Mouse (Mus musculus): Measurements from ENCODE around the gene Uba52. TPM values are rescaled to one million over a fixed set of nuclear protein-coding genes. Genes with fewer than 3 reads are reported as not detected.

Uba52 gene
- polyA plus RNA-seq, 1 experiment from 2014 or later: 891 TPM

GRCm38 (mm10) chr8:70463306-70463705 is 47.3 kb downstream of the Uba52 start:
- Histone ChIP-seq H3K27me3 (no peaks in the 10 kb centered on the region), H3K9me3 (peaks cover 9% of the 10 kb centered on the region; the same call in 1 of the 2 replicates), H3K27ac (0 out of 2 replicates have a peak overlapping the region, but pooled peaks have one; percentile 29), H3K36me3 (peaks cover 17% of the 10 kb centered on the region), H3K4me2 (no peak overlapping the region), H3K4me3 (replicated peaks) (no peak overlapping the region), H3K9ac (replicated peaks) (no peak overlapping the region), H3K4me1 (replicated peaks) (peaks cover 33% of the 10 kb centered on the region)
- ATAC-seq (ENCODE audit: insufficient number of reproducible peaks, insufficient read depth, low FRiP score, low TSS enrichment, low read depth): no peak
- WGBS: 78% methylated on average over 4 of the region's 4 CpGs

- no peaks in the 10 kb centered on the region for H3K27me3 ChIP-seq
- H3K4me2 ChIP-seq: no peak overlapping the region
- H3K4me1 ChIP-seq (replicated peaks): peaks cover 30% of the 10 kb centered on the region
- H3K9ac ChIP-seq (replicated peaks): no peak overlapping the region
- no peak overlapping the region for H3K4me3 ChIP-seq (replicated peaks)
- peak overlapping the region; percentile 69 for H3K27ac ChIP-seq
- peaks cover 9% of the 10 kb centered on the region; the same call in 1 of the 2 replicates for H3K9me3 ChIP-seq
- WGBS: 60% methylated on average over 8 of the region's 8 CpGs
- peaks cover 17% of the 10 kb centered on the region for H3K36me3 ChIP-seq
- no peak for ATAC-seq (ENCODE audit: insufficient number of reproducible peaks, insufficient read depth, low FRiP score, low TSS enrichment, low read depth)
These were observed 48.1 kb downstream of the Uba52 start for GRCm38 (mm10) chr8:70462516-70462813.

GRCm38 (mm10) chr8:70461765-70462515 is 48.7 kb downstream of the Uba52 start:
- Histone ChIP-seq H3K4me3 (replicated peaks) (no peak overlapping the region), H3K4me2 (no peak overlapping the region), H3K9me3 (peaks cover 9% of the 10 kb centered on the region; the same call in 1 of the 2 replicates), H3K4me1 (replicated peaks) (peaks cover 25% of the 10 kb centered on the region), H3K36me3 (peaks cover 17% of the 10 kb centered on the region), H3K27ac (peak overlapping the region; percentile 69), H3K9ac (replicated peaks) (no peak overlapping the region), H3K27me3 (no peaks in the 10 kb centered on the region)
- ATAC-seq (ENCODE audit: insufficient number of reproducible peaks, insufficient read depth, low FRiP score, low TSS enrichment, low read depth): no peak
- 84% methylated on average over 16 of the region's 16 CpGs for WGBS

GRCm38 (mm10) chr8:70460606-70461005 is 50.0 kb downstream of the Uba52 start:
- 79% methylated on average over 9 of the region's 9 CpGs for WGBS
- no peaks in the 10 kb centered on the region for H3K27me3 ChIP-seq
- H3K4me1 ChIP-seq (replicated peaks): peaks cover 22% of the 10 kb centered on the region
- H3K27ac ChIP-seq: no peak overlapping the region
- H3K4me3 ChIP-seq (replicated peaks): no peak overlapping the region
- H3K36me3 ChIP-seq: peaks cover 9% of the 10 kb centered on the region
- H3K4me2 ChIP-seq: no peak overlapping the region
- ATAC-seq (ENCODE audit: insufficient number of reproducible peaks, insufficient read depth, low FRiP score, low TSS enrichment, low read depth): no peak
- H3K9me3 ChIP-seq: peaks cover 9% of the 10 kb centered on the region; the same call in 1 of the 2 replicates
- no peak overlapping the region for H3K9ac ChIP-seq (replicated peaks)

GRCm38 (mm10) chr8:70460199-70460598 is 50.4 kb downstream of the Uba52 start:
- Histone ChIP-seq H3K27ac (no peak overlapping the region), H3K36me3 (peaks cover 7% of the 10 kb centered on the region), H3K4me1 (replicated peaks) (peaks cover 22% of the 10 kb centered on the region), H3K9me3 (peaks cover 9% of the 10 kb centered on the region; the same call in 1 of the 2 replicates), H3K4me3 (replicated peaks) (no peak overlapping the region), H3K4me2 (no peak overlapping the region), H3K9ac (replicated peaks) (no peak overlapping the region), H3K27me3 (no peaks in the 10 kb centered on the region)
- no peak for ATAC-seq (ENCODE audit: insufficient number of reproducible peaks, insufficient read depth, low FRiP score, low TSS enrichment, low read depth)
- WGBS: 89% methylated on average over 5 of the region's 5 CpGs

- Histone ChIP-seq H3K9me3 (peaks cover 9% of the 10 kb centered on the region; the same call in 1 of the 2 replicates), H3K4me3 (replicated peaks) (no peak overlapping the region), H3K36me3 (peaks cover 7% of the 10 kb centered on the region), H3K9ac (replicated peaks) (no peak overlapping the region), H3K27ac (no peak overlapping the region), H3K4me1 (replicated peaks) (peaks cover 22% of the 10 kb centered on the region), H3K27me3 (no peaks in the 10 kb centered on the region), H3K4me2 (no peak overlapping the region)
- ATAC-seq (ENCODE audit: insufficient number of reproducible peaks, insufficient read depth, low FRiP score, low TSS enrichment, low read depth): no peak
- 98% methylated on average over 2 of the region's 2 CpGs for WGBS
These were observed 51.0 kb downstream of the Uba52 start for GRCm38 (mm10) chr8:70459636-70460035.

- 83% methylated on average over 3 of the region's 3 CpGs for WGBS
- Histone ChIP-seq H3K9me3 (peaks cover 9% of the 10 kb centered on the region; the same call in 1 of the 2 replicates), H3K4me3 (replicated peaks) (no peak overlapping the region), H3K4me2 (no peak overlapping the region), H3K9ac (replicated peaks) (no peak overlapping the region), H3K4me1 (replicated peaks) (peaks cover 29% of the 10 kb centered on the region), H3K27ac (no peak overlapping the region), H3K27me3 (no peaks in the 10 kb centered on the region), H3K36me3 (peaks cover 7% of the 10 kb centered on the region)
- no peak for ATAC-seq (ENCODE audit: insufficient number of reproducible peaks, insufficient read depth, low FRiP score, low TSS enrichment, low read depth)
These were observed 52.1 kb downstream of the Uba52 start for GRCm38 (mm10) chr8:70458462-70458861.

Other genes with a start within 250 kb of the Uba52 start
- gene Homer3, start 228.0 kb downstream of the Uba52 start, polyA plus RNA-seq (2016; fragmentation: Nextera tagmentation; extraction: Ambion mirVana): 88.9 and 92.6 TPM in 2 replicates
- 52.0 and 54.9 TPM in 2 replicates for gene Ddx49, start 208.3 kb downstream of the Uba52 start, polyA plus RNA-seq (2016; fragmentation: Nextera tagmentation; extraction: Ambion mirVana)
- gene Cope, start 208.3 kb downstream of the Uba52 start, polyA plus RNA-seq (2016; fragmentation: Nextera tagmentation; extraction: Ambion mirVana): 269 and 288 TPM in 2 replicates
- gene Cers1, start 195.0 kb downstream of the Uba52 start, polyA plus RNA-seq (2016; fragmentation: Nextera tagmentation; extraction: Ambion mirVana): 7.9 and 8.8 TPM in 2 replicates
- gene Gdf1, start 181.0 kb downstream of the Uba52 start, polyA plus RNA-seq (2016; fragmentation: Nextera tagmentation; extraction: Ambion mirVana): 3.7 and 4.2 TPM in 2 replicates
- gene Upf1, start 157.5 kb downstream of the Uba52 start, polyA plus RNA-seq (2016; fragmentation: Nextera tagmentation; extraction: Ambion mirVana): 32.5 and 34.3 TPM in 2 replicates
- gene Comp, start 137.2 kb downstream of the Uba52 start, polyA plus RNA-seq (2016; fragmentation: Nextera tagmentation; extraction: Ambion mirVana): 2.8 and 5.8 TPM in 2 replicates
- gene Crtc1, start 71.2 kb downstream of the Uba52 start, polyA plus RNA-seq (2016; fragmentation: Nextera tagmentation; extraction: Ambion mirVana): 18.4 and 24.8 TPM in 2 replicates
- gene Klhl26, start 33.8 kb downstream of the Uba52 start, polyA plus RNA-seq (2016; fragmentation: Nextera tagmentation; extraction: Ambion mirVana): 26.8 and 27.3 TPM in 2 replicates
- gene Tmem59l, start 23.4 kb downstream of the Uba52 start, polyA plus RNA-seq (2016; fragmentation: Nextera tagmentation; extraction: Ambion mirVana): 17.5 and 22.1 TPM in 2 replicates
- 82.4 and 105 TPM in 2 replicates for gene Crlf1, start 17.6 kb downstream of the Uba52 start, polyA plus RNA-seq (2016; fragmentation: Nextera tagmentation; extraction: Ambion mirVana)
- gene Rex1bd, start 4.0 kb downstream of the Uba52 start, polyA plus RNA-seq (2016; fragmentation: Nextera tagmentation; extraction: Ambion mirVana): 142 and 151 TPM in 2 replicates
- 280 and 286 TPM in 2 replicates for gene Fkbp8, start 16.9 kb upstream of the Uba52 start, polyA plus RNA-seq (2016; fragmentation: Nextera tagmentation; extraction: Ambion mirVana)
- gene Kxd1, start 17.2 kb upstream of the Uba52 start, polyA plus RNA-seq (2016; fragmentation: Nextera tagmentation; extraction: Ambion mirVana): 50.3 and 50.7 TPM in 2 replicates
- 18.7 and 21.2 TPM in 2 replicates for gene Ell, start 28.7 kb upstream of the Uba52 start, polyA plus RNA-seq (2016; fragmentation: Nextera tagmentation; extraction: Ambion mirVana)
- 177 and 180 TPM in 2 replicates for gene Isyna1, start 83.6 kb upstream of the Uba52 start, polyA plus RNA-seq (2016; fragmentation: Nextera tagmentation; extraction: Ambion mirVana)
- gene Ssbp4, start 98.1 kb upstream of the Uba52 start, polyA plus RNA-seq (2016; fragmentation: Nextera tagmentation; extraction: Ambion mirVana): 137 and 151 TPM in 2 replicates
- 0.76 and 1.2 TPM in 2 replicates for gene Lrrc25, start 105.4 kb upstream of the Uba52 start, polyA plus RNA-seq (2016; fragmentation: Nextera tagmentation; extraction: Ambion mirVana)
- 0.15 TPM in 1 of 2 replicates, not detected in the other for gene Gdf15, start 121.7 kb upstream of the Uba52 start, polyA plus RNA-seq (2016; fragmentation: Nextera tagmentation; extraction: Ambion mirVana)
- 45.7 and 53.9 TPM in 2 replicates for gene Pgpep1, start 149.6 kb upstream of the Uba52 start, polyA plus RNA-seq (2016; fragmentation: Nextera tagmentation; extraction: Ambion mirVana)
- 335 and 339 TPM in 2 replicates for gene Lsm4, start 162.4 kb upstream of the Uba52 start, polyA plus RNA-seq (2016; fragmentation: Nextera tagmentation; extraction: Ambion mirVana)
- 117 and 121 TPM in 2 replicates for gene Jund, start 188.1 kb upstream of the Uba52 start, polyA plus RNA-seq (2016; fragmentation: Nextera tagmentation; extraction: Ambion mirVana)
- gene Iqcn, start 192.7 kb upstream of the Uba52 start, polyA plus RNA-seq (2016; fragmentation: Nextera tagmentation; extraction: Ambion mirVana): not detected in 2 replicates
- not detected in 2 replicates for gene Gm3336, start 207.7 kb upstream of the Uba52 start, polyA plus RNA-seq (2016; fragmentation: Nextera tagmentation; extraction: Ambion mirVana)
- 0.24 and 0.33 TPM in 2 replicates for gene Pde4c, start 212.9 kb upstream of the Uba52 start, polyA plus RNA-seq (2016; fragmentation: Nextera tagmentation; extraction: Ambion mirVana)
- gene Rab3a, start 243.9 kb upstream of the Uba52 start, polyA plus RNA-seq (2016; fragmentation: Nextera tagmentation; extraction: Ambion mirVana): 13.7 and 13.8 TPM in 2 replicates